Mouse (Mus musculus) retina, adult 2 months (tissue): ENCODE measurements around the gene Daam2.

Experiments
- DNase-seq: peaks from one replicate; pipeline ENCODE4 v3.0.0-alpha.2; 2012; ENCODE audit warnings: low read depth, low spot score

The Daam2 gene

GRCm38 (mm10) chr17:49563830-49564470 is at the start of gene Daam2:
TSS of gene Daam2 (minus strand) at chr17:49564343.
- DNase-seq: no peak

GRCm38 (mm10) chr17:49610296-49610695 is 46.2 kb upstream of the Daam2 start:
- DNase-seq: no peak

DNA sequence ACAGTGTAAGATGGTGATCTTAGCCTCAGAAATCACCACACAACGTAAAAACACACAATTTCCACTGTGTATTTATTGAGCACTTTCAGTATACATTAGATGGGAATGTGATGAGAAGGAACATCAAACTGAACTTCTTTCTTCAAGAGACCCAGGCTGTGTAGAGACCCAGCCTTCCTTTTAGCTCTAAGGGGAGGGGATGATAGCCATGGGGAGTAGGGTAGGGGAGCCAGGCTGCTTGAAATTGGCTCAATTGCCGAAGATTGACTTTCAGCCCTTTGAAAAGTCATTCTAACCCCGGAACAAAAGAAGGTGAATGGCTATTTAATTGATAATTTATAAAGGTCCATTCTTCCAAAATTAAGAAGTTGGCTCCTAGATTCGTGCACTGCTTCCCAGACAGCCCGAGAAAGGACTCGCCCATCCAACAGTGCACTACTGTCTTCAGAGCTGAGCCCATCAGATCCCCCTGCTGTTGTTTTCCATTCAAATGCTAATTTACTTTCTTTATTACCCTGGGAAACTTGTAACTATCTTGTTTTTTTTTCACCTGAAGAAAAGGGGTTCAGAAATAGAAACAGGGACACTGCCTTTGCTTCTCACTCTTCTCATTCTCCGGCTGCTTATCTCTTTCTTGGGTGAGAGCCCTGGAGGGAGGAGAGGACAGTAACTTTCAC is 43.3 kb upstream of the Daam2 start:
- no peak for DNase-seq

- DNase-seq: no peak
Observed at GRCm38 (mm10) chr17:49605397-49605796, 41.3 kb upstream of the Daam2 start.

GRCm38 (mm10) chr17:49590051-49590450 is 25.9 kb upstream of the Daam2 start:
- DNase-seq: no peak

DNA sequence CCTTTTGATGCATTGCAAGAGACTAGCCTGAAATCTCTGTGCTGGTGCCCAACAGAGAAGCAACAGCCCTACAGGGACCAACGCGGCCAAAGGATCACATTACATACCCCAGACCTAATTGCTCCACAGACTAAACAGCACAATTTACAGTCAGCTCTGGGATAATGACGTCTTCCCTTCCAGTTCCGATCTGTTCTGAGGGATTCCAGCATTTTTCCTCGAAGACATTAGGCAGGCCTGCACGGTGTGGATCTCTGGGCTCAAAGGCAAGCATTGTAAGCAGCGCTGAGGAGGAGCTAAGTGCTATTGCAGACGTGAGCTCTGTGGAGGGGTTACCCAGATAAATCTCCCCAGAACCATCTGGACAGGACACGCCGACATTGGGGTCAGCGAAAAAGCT is 18.3 kb upstream of the Daam2 start:
- no peak for DNase-seq

GRCm38 (mm10) chr17:49577321-49577720 is 13.2 kb upstream of the Daam2 start:
- DNase-seq: no peak

DNA sequence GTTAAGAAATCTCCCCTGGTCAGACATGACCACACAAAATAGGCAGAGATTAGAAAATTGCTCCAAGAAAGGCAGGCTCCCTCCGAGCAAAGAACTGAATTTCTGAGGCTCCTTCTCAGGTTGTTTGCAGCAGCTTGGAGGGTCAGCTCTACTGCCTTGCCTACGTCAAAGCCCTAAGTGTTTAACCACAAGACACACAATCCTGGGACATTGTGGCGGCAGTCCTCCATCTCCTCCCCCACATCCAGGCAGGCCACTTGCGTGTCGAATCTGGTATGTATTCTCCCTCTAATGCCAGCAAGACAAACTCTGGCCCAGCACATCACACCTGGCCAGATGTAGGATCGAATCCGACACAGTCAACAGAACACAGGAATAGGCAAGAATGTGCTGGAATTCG is 4.6 kb upstream of the Daam2 start:
- DNase-seq: no peak

- no peak for DNase-seq
Observed at GRCm38 (mm10) chr17:49564489-49564888, 346 bp upstream of the Daam2 start.

DNA sequence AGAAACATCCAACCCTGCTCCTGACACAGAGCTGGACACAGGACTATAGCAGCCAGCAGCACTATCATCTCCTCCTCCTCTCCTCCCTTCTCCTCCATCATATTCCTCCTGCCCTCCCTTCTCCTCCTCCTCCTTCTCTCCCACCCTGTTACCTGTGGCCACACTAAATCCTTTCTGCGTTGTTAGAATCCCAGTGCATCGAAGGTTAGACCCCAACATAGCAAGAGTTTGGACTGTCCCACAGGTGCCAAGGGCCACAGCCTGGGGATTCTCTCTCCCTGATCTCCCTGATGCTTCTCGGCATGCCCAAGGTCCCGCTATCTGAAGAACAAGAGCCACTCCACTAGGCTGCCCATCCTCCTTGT is 745 bp downstream of the Daam2 start:
- DNase-seq: no peak

GRCm38 (mm10) chr17:49562701-49563415 is 1.3 kb downstream of the Daam2 start:
- no peak for DNase-seq

DNA sequence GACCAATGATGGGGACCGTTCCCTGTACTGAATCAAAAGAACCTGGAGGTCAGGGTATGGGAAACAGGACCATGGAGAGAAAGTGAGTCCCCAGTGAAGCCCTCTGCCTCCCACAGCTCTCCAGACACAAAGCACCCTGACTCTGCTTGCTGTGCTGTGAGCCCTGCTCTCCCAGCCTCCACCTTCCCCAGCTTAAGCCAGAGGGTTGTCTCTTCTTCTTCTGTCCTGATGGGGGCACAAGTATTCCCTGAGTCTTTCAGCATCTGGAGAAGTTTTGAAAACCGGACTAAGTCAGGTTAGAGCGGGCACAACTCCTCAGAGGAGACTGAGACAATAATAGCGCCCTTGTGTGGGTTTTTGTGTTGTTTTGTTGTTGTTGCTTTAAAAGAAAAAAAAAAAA is 2.2 kb downstream of the Daam2 start:
- DNase-seq: no peak

GRCm38 (mm10) chr17:49559786-49560289 is 4.3 kb downstream of the Daam2 start:
- DNase-seq: no peak

GRCm38 (mm10) chr17:49556169-49556568 is 8.0 kb downstream of the Daam2 start:
- no peak for DNase-seq

DNA sequence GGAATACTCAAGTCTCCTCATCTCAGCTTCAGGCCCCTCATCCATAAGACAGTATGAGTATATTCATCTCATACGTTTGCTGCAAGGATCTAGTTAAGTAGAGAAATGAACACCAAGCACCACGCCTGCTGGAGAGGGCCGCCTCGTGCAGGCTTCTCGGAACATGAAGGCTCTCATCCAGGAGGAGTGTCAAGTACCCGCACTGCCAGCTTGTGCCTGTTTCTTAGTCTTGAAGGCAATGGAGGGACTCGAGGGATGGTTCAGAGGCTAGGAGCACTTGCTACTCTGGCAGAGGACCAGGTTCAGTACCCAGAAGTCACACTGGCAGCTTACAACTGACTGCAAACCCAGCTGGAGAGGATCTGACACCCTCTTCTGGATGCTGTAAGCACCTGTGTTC is 12.2 kb downstream of the Daam2 start:
- no peak for DNase-seq

GRCm38 (mm10) chr17:49551465-49551864 is 12.7 kb downstream of the Daam2 start:
- DNase-seq: no peak

- no peak for DNase-seq
Observed at GRCm38 (mm10) chr17:49545997-49546396, 18.1 kb downstream of the Daam2 start.

GRCm38 (mm10) chr17:49545424-49545823 is 18.7 kb downstream of the Daam2 start:
- DNase-seq: no peak

DNA sequence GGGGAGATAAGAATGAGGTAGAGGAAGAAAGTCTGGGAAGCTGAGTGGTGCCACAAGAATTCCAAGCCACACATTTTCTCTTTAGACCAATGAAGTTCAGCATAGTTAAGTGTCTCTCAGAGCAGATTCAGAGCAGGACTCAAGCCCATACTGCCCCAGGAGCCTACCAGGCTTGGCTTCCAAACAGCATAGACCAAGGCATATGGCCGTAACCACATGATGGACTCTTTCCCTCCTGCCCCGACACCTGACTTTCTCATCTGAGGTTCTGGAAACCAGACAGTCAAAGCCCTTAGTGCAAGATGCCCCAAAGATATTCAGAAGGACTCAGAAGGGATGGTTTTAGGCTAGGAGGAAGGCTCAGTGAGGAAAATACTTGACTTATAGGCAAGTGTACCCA is 19.6 kb downstream of the Daam2 start:
- DNase-seq: no peak

GRCm38 (mm10) chr17:49540706-49541105 is 23.4 kb downstream of the Daam2 start:
- no peak for DNase-seq

- DNase-seq: no peak
Observed at GRCm38 (mm10) chr17:49539204-49539603, 24.9 kb downstream of the Daam2 start.

DNA sequence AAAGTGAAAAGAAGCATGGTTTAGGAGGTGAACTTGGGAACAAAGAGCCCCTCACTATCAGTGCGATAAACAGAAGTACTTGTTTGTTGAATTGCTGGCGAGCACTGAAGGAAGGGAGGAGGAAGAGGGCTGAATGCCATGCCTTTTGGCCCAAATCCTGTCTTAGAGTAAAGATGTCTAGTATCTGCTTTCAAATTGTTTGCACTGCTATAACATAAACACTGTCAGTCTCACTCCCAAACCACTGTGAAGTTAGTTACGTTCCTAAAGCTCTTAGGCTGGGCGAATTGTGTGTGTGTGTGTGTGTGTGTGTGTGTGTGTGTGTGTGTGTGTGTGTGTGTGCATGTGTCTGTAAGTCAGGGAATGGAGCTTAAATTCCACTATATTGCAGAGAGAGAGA is 28.6 kb downstream of the Daam2 start:
- no peak for DNase-seq

DNA sequence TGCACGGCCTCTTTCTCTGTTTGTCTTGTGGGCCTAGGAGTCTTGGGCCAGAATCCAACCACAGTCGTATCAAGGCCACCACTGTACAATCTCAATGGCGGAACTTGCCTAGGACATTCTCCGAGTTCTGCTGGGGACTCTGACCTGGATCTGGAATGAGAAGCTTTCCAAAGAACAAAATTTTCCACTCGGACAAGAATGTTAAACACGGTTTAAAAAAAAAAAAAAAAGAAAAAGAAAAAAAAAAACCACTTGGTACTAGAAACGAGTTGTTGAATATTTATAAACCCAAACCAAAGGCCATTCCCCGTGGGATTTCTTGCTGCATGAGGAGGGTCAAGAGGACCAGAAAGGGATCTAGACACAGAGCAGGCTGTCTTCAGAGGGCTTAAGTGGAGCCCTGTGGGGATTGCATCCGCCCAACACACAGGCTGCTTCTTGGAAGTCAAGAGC is 29.9 kb downstream of the Daam2 start:
- DNase-seq: no peak
